Mouse (Mus musculus) urinary bladder, postnatal 14 days (tissue): ENCODE measurements around the gene H2al1b.

ENCODE experiments used
- DNase-seq: peaks from one replicate; pipeline ENCODE4 v3.0.0; 2021; ENCODE audit warnings: low spot score

Gene H2al1b

DNA sequence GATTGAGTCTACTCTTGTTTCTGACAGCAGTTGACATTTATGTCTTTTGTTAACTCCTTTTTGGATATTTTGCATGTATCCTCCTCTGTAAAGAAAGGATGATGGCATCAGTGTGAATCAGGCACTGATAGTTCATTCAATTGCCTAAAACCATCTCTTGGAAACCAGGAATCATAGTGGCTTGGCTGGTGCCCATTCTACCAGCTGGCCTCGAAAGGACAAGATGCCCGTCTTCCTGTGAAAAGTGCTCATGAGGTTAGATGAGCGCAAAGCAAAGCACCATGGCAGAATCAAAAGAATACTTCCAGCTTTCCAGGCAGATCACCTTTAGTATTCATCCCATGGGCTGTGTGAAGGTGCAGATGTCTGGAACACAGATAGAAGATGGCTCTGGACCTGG, 44.5 kb downstream of the H2al1b start:
- no peak for DNase-seq
